Mouse (Mus musculus) myocyte (in vitro differentiated cells): ENCODE data around the gene Cpeb1.

Experiments
- CEBPB ChIP-seq: IDR thresholded peaks from 2 replicates; pipeline ENCODE4 v1.6.1; 2011; ENCODE audit warnings: mild to moderate bottlenecking, moderate library complexity; ENCODE audit not compliant: poor library complexity, insufficient read depth, severe bottlenecking
- MAX ChIP-seq: IDR thresholded peaks from one replicate; pipeline ENCODE4 v1.6.1; 2011; ENCODE audit warnings: low read depth, mild to moderate bottlenecking, control low read depth
- MYOD1 ChIP-seq, 3 experiments: IDR thresholded peaks; one replicate each; pipeline ENCODE4 v1.6.1; 2011; ENCODE audit warnings: control low read depth in 2 of 3, low read depth in 2 of 3, mild to moderate bottlenecking in 2 of 3, moderate library complexity in 1 of 3; ENCODE audit not compliant: insufficient read length in 2 of 3, control insufficient read depth in 1 of 3
- MYOG ChIP-seq, 3 experiments: IDR thresholded peaks; one replicate each; pipeline ENCODE4 v1.6.1; 2011; ENCODE audit warnings: control low read depth in 2 of 3, low read depth in 2 of 3, mild to moderate bottlenecking in 2 of 3; ENCODE audit not compliant: insufficient read length in 2 of 3, control insufficient read depth in 1 of 3, insufficient read depth in 1 of 3
- POLR2A ChIP-seq: IDR thresholded peaks from one replicate; pipeline ENCODE4 v1.6.1; 2011; ENCODE audit warnings: low read depth, mild to moderate bottlenecking, control low read depth, moderate library complexity; ENCODE audit not compliant: insufficient read length
- TCF12 ChIP-seq: IDR thresholded peaks from one replicate; pipeline ENCODE4 v1.6.1; 2011; ENCODE audit warnings: mild to moderate bottlenecking, control low read depth; ENCODE audit not compliant: poor library complexity, insufficient read depth, severe bottlenecking
- TCF3 ChIP-seq: IDR thresholded peaks from one replicate; pipeline ENCODE4 v1.6.1; 2011; ENCODE audit warnings: low read depth, control low read depth; ENCODE audit not compliant: insufficient read length
- USF1 ChIP-seq: IDR thresholded peaks from one replicate; pipeline ENCODE4 v1.6.1; 2011; ENCODE audit warnings: low read depth, mild to moderate bottlenecking, control low read depth, moderate library complexity

GRCm38 (mm10) chr7:81348206-81348605, 107.1 kb downstream of the Cpeb1 start:
- no peak for TF ChIP-seq POLR2A
- TF ChIP-seq TCF3, result no peak
- no peak for TF ChIP-seq MYOG (IDR thresholded peaks at IDR 0.05; ENCODE audit: control insufficient read depth in 1 of 3, insufficient read depth in 1 of 3, insufficient read length in 2 of 3, low read depth in 2 of 3)
- TF ChIP-seq TCF12, result no peak
- no peak for TF ChIP-seq MAX
- no peak for TF ChIP-seq CEBPB
- no peak for TF ChIP-seq MYOD1 (IDR thresholded peaks at IDR 0.05; ENCODE audit: control insufficient read depth in 1 of 3, insufficient read length in 2 of 3, low read depth in 2 of 3)
- no peak for TF ChIP-seq USF1
